Comparison of ENCODE assay signal across 31 mouse cellular contexts in genomic region chr9:116618886-116619285, GRCm38 (mm10).
"Had no signal": no experiment of that assay in that cellular context is flagged by ENCODE, and none has a peak within 500 bp of the region (broad histone marks: within the 10 kb centered on the region; RNA-seq: fewer than 3 reads in every experiment).

No protein-coding gene starts in this region.

- H3K36me3 ChIP-seq: limb, embryonic 10.5 days; limb, embryonic 12.5 days; limb, embryonic 13.5 days; limb, embryonic 15.5 days; liver, embryonic 12.5 days; liver, embryonic 13.5 days; liver, embryonic 15.5 days; lung, embryonic 15.5 days; midbrain, embryonic 10.5 days; midbrain, embryonic 12.5 days; midbrain, embryonic 13.5 days; midbrain, embryonic 15.5 days; neural tube, embryonic 12.5 days; neural tube, embryonic 13.5 days had no signal

- H3K27me3 ChIP-seq: limb, embryonic 12.5 days; limb, embryonic 13.5 days; limb, embryonic 15.5 days; liver, embryonic 12.5 days; liver, embryonic 13.5 days; liver, embryonic 15.5 days; lung, embryonic 15.5 days; megakaryocyte, embryonic 14.5 days; midbrain, embryonic 12.5 days; midbrain, embryonic 13.5 days; midbrain, embryonic 15.5 days; neural tube, embryonic 12.5 days; neural tube, embryonic 13.5 days had no signal

- H3K4me3 ChIP-seq: limb, embryonic 10.5 days; limb, embryonic 12.5 days; limb, embryonic 13.5 days; limb, embryonic 15.5 days; liver, embryonic 12.5 days; liver, embryonic 13.5 days; liver, embryonic 15.5 days; lung, embryonic 15.5 days; midbrain, embryonic 10.5 days; midbrain, embryonic 12.5 days; midbrain, embryonic 13.5 days; midbrain, embryonic 15.5 days; myocyte; neural tube, embryonic 12.5 days; neural tube, embryonic 13.5 days had no signal

- DNase-seq: left cerebral cortex, postnatal 4 days; liver; liver, embryonic 13.5 days; liver, postnatal 0 days; lung, adult 18-20 months; lung, adult 2 months; lung, embryonic 14.5 days; lung, postnatal 10 days; lung, postnatal 14 days; lung, postnatal 36 days; lung, postnatal 4 days; midbrain, embryonic 14.5 days had no signal

- H3K4me1 ChIP-seq: liver, embryonic 12.5 days; liver, embryonic 13.5 days; liver, embryonic 15.5 days; lung, embryonic 15.5 days; megakaryocyte, embryonic 14.5 days; midbrain, embryonic 13.5 days; midbrain, embryonic 15.5 days; neural tube, embryonic 12.5 days had no signal

- ATAC-seq: liver, embryonic 12.5 days; liver, postnatal 0 days; lung, postnatal 0 days; midbrain, embryonic 13.5 days; midbrain, embryonic 15.5 days; midbrain, embryonic 16.5 days had no signal

- H3K27ac ChIP-seq: limb, embryonic 10.5 days; limb, embryonic 12.5 days; limb, embryonic 13.5 days; limb, embryonic 15.5 days; liver, embryonic 12.5 days; liver, embryonic 13.5 days; liver, embryonic 14.5 days; liver, embryonic 15.5 days; lung, embryonic 15.5 days; macrophage; midbrain, embryonic 10.5 days; midbrain, embryonic 12.5 days; midbrain, embryonic 13.5 days; midbrain, embryonic 15.5 days; neural tube, embryonic 12.5 days; neural tube, embryonic 13.5 days had no signal

- H3K9ac ChIP-seq: limb, embryonic 12.5 days; limb, embryonic 13.5 days; limb, embryonic 15.5 days; liver, embryonic 12.5 days; liver, embryonic 13.5 days; liver, embryonic 14.5 days; liver, embryonic 15.5 days; liver, postnatal 0 days; lung, embryonic 14.5 days; lung, embryonic 15.5 days; midbrain, embryonic 12.5 days; midbrain, embryonic 13.5 days; midbrain, embryonic 15.5 days; neural tube, embryonic 12.5 days; neural tube, embryonic 13.5 days had no signal
